Mouse (Mus musculus) neural tube, embryonic 12.5 days (tissue): ENCODE measurements at regions not wholly inside any gene's neighbourhood (a gene's known extent, or its start where the extent isn't known, plus 50 kb on each side); places are given as distances from the start of the nearest gene placed in this dataset.

Source experiments
- ATAC-seq: fragments of 200-750 bp; cut with Nextera tagmentation; 2 replicates; pipeline ENCODE4 v1.8.0; 2017; ENCODE audit warnings: low read depth, mild to moderate bottlenecking, moderate TSS enrichment, moderate library complexity; ENCODE audit not compliant: low FRiP score
- H3K27ac ChIP-seq: fragments of 300-500 bp; sonication (generic); 2 replicates; pipeline ENCODE4 v1.5.1; 2016
- H3K27me3 ChIP-seq: fragments of 300-500 bp; sonication (generic); replicated peaks from 2 replicates; pipeline ENCODE4 v1.6.1; 2016; ENCODE audit warnings: mild to moderate bottlenecking
- H3K36me3 ChIP-seq: fragments of 300-500 bp; sonication (generic); 2 replicates; pipeline ENCODE4 v1.6.1; 2016; ENCODE audit warnings: mild to moderate bottlenecking
- H3K4me1 ChIP-seq: fragments of 300-500 bp; sonication (generic); 2 replicates; pipeline ENCODE4 v1.6.1; 2016
- H3K4me2 ChIP-seq: fragments of 300-500 bp; sonication (generic); replicated peaks from 2 replicates; pipeline ENCODE4 v1.6.1; 2016; ENCODE audit warnings: mild to moderate bottlenecking
- H3K4me3 ChIP-seq: fragments of 300-500 bp; sonication (generic); 2 replicates; pipeline ENCODE4 v1.5.1; 2016
- H3K9ac ChIP-seq: fragments of 300-500 bp; sonication (generic); 2 replicates; pipeline ENCODE4 v1.6.1; 2016; ENCODE audit warnings: mild to moderate bottlenecking
- H3K9me3 ChIP-seq: fragments of 300-500 bp; sonication (generic); 2 replicates; pipeline ENCODE4 v1.6.1; 2016; ENCODE audit warnings: mild to moderate bottlenecking
- WGBS: fragments of 180-500 bp; shearing (Covaris S2); methylation state at CpG from one replicate; pipeline ENCODE4 v1.1.7; 2016; 5-methylcytosine and 5-hydroxymethylcytosine counted together

GRCm38 (mm10) chr11:34153749-34154525 lies 54.0 kb downstream of the Foxi1 start:
- Histone ChIP-seq H3K36me3 (no peaks in the 10 kb centered on the region), H3K4me2 (no peak overlapping the region), H3K27ac (no peak overlapping the region), H3K9me3 (no peaks in the 10 kb centered on the region), H3K9ac (no peak overlapping the region), H3K4me3 (no peak overlapping the region), H3K4me1 (no peaks in the 10 kb centered on the region), H3K27me3 (no peaks in the 10 kb centered on the region)
- 84% methylated on average over 5 of the region's 5 CpGs for WGBS
- ATAC-seq, result no peak

DNA sequence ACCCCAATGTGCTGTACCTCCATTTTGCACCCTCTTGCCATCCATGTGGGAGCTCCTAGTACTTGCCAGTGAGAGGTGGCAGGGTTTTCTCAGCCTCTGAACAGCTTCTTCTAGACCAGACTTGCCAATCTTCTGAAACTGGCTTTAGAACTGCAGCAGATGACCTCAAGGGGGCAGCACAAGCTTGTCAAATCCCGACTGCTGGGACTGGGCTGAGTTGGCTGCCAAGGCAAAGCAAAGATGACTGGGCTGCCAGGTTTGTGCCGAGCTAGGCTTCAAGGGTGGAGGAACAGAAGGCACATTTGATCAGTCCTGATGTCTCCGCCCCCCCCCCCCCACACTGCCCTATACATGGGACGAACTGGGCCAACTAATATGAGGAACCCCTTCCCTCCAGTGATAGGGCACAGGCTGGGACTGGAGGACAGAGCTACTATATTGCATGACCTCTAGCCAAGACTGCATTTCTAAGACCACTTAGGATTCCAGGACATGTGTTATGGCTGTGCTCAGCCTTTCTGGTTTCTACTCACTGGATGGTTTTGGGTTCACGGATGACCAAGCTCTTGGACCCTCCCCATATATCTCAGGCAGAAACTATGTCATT lies 51.1 kb upstream of the 4930469K13Rik start:
- Histone ChIP-seq H3K9ac (no peak overlapping the region), H3K4me3 (no peak overlapping the region), H3K4me2 (no peak overlapping the region), H3K4me1 (no peaks in the 10 kb centered on the region), H3K36me3 (no peaks in the 10 kb centered on the region), H3K27me3 (no peaks in the 10 kb centered on the region), H3K27ac (no peak overlapping the region), H3K9me3 (no peaks in the 10 kb centered on the region)
- 0 out of 2 replicates have a peak, but pooled peaks have one; percentile 61 for ATAC-seq
- WGBS, result 41% methylated on average over 5 of the region's 5 CpGs
